Mouse (Mus musculus) thymus, postnatal 14 days (tissue): ENCODE data around the gene Axl.

Experiments used
- DNase-seq: peaks from one replicate; pipeline ENCODE4 v3.0.0; 2021

The Axl gene

DNA sequence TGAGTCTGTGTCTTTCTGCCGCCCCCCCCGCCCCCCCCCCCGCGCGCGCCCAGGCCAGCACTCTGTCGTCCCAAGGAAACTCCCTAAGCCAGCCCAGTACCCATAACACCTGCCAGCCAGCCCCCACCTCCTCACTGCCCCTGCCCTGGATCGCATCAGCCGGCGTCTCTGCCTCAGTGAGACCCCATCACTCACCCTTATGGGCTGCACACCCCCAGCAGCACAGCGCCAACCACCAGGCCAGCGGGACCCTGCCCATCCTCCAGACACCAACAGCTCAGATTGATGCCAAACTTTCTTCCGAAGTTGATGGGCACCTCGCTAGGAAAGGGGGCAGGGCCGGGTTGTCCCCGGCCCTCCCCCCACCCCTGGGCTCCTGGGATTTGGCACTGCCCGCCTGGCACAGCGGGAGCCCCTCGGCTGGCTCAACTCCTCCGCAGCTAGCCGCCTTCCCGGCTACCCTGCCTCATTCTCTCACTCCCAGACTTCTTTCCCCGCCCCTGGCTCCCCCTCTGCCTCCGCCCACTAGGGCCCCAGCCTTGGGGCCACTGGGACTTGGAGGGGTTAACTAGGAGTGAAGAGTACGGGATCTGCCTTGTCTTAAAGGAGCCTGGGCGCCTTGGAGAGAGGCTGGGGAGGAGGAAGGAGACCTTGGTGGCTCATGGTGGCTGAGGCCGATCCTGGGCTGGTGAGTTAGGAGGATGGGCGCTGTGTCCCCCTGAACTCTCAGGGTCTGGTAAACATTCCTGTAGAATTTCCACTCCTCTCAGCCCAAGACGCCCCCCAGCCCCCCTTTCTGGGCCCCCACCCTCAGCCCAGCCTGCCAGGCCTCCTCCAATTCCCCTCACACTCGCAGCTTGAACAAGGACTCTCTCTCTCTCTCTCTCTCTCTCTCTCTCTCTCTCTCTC is at the start of gene Axl:
Axl (minus strand) TSS at position 486 of the 909 bp plus-strand sequence.
- DNase-seq = peak; percentile 24

DNA sequence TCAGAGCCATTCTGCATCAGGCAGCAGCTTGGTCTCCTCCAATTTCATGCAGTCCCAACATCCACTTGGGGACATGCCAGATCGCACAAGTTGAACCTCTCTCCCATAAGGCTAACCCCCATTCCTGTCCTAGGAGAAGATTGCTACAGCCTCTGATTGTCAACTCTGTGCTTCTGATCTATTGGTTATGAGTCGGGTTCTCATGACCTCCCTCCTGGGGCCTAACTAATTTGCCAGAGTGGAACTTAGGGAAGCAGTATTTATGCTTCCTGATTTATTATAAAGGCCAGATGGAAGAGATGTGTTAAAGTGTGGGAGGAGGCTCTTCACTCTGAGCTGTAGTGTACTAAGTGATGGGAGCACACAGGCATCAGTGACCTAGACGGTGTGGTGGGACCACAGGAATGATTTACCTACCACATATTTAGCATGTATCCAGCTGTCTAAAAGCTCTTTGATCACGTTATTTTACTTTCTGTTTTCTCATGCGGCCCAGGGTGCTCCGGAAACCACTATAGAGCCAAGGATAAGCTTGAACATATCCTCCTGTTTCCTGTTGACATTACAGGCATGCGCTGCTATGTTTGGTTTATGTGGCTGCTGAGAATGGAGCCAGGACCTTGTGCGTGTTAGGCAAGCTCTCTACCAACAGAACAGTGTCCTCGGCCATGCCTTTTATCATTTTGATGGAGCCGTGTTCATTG is 46.8 kb upstream of the Axl start:
- peak; percentile 50 for DNase-seq

GRCm38 (mm10) chr7:25831557-25832530 is 43.3 kb upstream of the Axl start:
- no peak for DNase-seq

DNA sequence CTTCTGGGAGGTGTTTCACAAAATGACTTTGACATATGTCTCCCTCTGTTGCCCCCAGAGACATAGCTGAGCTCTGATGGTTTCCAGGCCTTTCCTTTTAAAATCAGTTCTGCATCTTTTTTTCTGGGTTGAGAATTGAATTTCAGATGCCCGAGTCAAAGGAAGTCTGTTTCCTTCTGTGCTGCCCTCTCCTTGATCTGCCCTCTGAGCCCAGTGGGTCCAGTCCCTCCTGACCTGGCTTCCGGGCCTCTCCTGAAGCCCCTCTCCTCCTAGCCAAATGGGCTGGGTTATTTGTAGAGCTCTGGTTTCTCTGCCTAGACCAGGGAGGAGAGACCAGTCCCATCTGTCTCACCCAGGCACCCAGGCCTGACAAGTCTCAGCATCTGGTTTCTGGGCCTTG is 41.7 kb upstream of the Axl start:
- DNase-seq = no peak

DNA sequence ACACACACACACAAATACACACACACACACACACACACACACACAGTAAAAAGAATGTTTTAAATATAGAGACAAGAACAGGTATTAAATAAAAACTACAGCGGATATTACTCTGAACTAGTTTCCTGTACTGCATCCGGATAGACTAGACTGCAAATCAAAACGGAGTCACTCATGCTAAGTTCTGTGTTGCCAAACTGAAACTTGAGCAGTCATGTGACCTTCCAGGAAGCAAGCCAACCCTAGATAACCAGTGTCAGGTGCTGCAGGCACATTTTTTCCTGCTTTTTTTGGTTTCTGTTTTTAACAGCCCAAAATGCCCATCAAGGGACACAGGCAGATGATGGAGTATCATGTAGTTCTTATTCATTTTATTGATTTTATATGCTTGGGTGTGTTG is 38.7 kb upstream of the Axl start:
- DNase-seq = peak; percentile 35

DNA sequence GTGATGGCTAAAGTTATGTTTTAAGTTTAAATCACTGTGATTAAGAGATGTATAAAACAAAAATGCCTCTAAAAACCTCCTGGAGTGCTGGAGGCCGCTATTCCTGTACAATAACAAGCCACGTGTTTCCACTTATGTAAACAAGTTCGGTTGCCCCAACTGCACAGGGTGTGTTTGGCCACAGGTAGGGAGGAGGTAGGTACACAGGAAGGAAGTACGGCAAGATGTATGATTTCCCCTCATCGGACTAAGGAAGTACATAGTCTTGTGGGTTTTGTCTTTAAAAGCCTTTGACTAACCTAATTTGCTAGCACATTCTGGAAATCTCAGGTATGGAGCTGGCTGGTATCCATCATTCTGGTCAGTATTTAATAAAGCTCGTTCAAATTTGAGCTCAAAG is 37.5 kb upstream of the Axl start:
- no peak for DNase-seq

DNA sequence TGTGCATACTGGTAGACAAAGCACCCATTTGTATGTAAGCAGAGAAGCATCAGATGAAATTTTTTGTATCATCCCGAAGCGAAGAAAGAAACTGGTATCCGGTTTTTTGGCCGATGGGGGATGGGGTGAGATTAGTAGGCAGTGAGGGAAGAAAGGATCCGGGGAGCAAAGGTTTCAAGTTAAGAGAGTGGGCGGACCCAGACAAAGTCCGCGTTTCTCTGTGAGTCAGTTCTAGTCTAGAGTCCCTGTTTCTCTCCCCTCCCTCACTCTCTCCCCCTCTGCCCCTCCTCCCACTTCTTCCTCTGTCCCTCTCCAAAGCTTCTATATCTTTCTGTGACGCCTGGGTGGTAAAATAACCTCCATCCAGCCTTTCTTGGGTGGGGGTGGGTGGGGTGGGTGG is 36.5 kb upstream of the Axl start:
- no peak for DNase-seq

DNA sequence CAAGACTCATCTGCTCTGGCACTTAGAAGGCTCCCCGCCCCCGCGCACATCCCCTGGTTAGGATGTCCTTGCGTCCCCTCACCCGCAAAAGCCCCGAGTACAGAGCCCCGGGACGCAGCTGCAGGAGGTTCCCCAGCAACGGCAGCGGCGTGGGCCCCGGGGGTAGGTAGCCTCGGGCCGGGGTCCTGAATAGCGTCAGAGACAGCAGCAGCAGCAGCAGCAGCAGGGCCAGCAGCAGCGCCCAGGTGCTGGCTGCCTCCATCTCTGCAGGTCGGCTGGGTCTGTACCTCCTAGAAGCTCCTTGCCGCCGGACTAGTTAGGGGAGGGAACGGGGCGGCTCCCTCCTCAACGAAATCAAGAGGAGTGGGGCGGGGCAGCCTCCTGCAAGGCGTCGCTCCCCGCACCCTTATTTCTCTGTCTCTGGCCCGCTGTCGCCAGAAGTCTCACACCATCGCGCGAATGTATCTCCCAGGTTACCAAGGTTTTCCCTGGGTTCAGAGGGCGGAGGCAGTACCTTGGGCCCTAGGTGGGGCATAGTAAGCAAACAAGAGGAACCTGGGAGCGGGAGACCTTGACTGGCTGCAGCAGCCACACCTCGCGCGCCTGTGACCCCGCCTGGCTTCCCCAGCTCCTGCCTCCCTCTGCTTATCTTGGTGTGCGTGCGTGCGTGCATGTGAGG is 27.9 kb upstream of the Axl start, which contains the start of gene Cyp2s1:
Cyp2s1 (minus strand) TSS at position 673 of the 679 bp plus-strand sequence.
- DNase-seq = peak; percentile 66

DNA sequence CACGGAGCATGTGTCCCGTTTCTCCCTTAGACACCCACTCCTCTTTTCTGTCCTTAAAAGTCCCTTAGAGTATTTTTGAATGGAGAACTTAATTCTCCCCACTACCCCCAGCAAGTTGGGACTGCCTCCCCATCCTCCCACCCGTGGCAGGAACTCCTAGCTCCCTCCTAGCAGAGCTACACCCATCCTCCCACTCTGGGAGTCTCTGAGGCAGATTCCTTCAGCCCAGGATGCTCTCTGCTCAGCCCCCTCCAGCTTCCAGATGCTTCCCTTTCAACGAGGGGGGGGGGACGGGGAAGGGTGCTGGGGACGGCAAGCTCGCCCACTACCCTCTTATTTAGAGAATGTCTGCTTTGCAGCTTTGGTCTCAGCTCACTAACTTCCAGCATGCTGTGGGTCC is 27.1 kb upstream of the Axl start:
- DNase-seq = no peak

GRCm38 (mm10) chr7:25814711-25815110 is 26.2 kb upstream of the Axl start:
- DNase-seq = no peak

- DNase-seq = no peak
These were observed 23.7 kb upstream of the Axl start for GRCm38 (mm10) chr7:25812195-25812594.

GRCm38 (mm10) chr7:25811716-25812115 is 23.2 kb upstream of the Axl start:
- no peak for DNase-seq

- DNase-seq = peak; percentile 77
These were observed 17.3 kb upstream of the Axl start for GRCm38 (mm10) chr7:25805631-25806343.

GRCm38 (mm10) chr7:25804792-25805191 is 16.3 kb upstream of the Axl start:
- DNase-seq = no peak

- no peak for DNase-seq
These were observed 15.0 kb upstream of the Axl start for GRCm38 (mm10) chr7:25803460-25803859.

DNA sequence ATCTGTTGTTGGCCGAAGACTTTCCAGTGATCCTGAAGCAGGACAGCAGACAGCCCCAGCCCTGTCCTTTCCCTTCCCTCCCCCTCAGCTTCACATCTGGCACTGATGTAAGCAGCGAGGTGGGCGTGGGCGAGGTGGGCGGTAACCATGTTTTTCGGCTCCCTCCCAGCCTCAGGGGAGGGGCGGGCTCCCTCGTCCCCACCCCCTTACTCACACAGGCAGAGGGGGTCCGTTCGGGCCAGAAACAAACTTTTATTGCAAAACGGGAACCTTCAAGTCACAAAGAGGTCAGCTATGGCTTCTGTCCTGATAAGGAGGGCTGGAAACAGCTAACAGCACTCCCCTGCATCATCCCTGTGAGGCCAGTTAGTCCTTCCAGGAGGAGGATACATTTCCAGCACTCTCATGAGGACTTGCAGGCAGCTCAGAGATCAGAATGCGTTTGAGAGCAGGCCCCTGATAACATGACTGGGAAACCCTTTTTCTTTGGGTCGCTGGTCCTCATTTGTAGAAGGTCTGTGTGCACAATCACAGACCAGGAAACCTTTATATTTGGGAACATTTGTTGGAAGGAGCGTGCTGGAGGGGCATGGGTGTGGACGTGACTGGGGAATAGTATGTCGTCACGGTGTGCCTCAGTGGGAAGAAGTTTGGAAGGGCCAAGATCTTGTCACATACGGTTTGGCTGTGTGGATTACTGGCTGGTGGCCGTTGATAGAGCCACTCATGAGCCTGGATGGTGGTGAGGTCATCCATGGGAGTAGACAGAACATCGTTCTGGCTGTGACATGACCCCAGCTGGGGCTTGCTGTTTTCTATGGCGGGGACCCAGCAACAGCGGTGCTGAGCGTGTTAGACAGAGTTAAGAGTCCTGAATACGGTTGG is 14.0 kb upstream of the Axl start:
- no peak for DNase-seq

- DNase-seq = no peak
These were observed 12.5 kb upstream of the Axl start for GRCm38 (mm10) chr7:25801031-25801430.

- no peak for DNase-seq
These were observed 10.9 kb upstream of the Axl start for GRCm38 (mm10) chr7:25799369-25799768.

- DNase-seq = no peak
These were observed 10.0 kb upstream of the Axl start for GRCm38 (mm10) chr7:25798540-25798939.

DNA sequence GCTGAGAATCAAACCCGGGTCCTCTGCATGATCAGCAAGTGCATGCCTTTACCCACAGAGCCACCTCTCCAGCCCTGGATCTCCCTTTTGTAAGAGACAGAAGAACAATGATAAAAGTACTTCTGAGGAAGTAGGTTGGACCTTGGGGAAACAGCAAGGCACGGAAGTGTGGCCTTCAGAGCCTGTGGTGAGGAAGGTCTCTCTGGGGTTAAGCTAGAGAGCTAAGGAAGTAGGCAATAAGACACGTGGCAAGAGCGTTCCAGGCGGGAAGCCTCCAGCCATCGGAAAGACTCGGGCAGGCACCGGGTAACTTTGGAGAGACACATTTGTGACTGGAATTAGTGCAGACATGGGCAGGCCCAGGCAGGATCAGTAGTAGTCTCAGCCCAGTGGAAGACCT is 6.3 kb upstream of the Axl start:
- no peak for DNase-seq

GRCm38 (mm10) chr7:25793679-25794078 is 5.2 kb upstream of the Axl start:
- DNase-seq = peak; percentile 64
